Mouse (Mus musculus): ENCODE measurements around the gene Abhd2. TPM values are rescaled to one million over a fixed set of nuclear protein-coding genes. Genes with fewer than 3 reads are reported as not detected.

Abhd2 gene
- polyA plus RNA-seq, 1 experiment from 2014 or later: 25.1 TPM

DNA sequence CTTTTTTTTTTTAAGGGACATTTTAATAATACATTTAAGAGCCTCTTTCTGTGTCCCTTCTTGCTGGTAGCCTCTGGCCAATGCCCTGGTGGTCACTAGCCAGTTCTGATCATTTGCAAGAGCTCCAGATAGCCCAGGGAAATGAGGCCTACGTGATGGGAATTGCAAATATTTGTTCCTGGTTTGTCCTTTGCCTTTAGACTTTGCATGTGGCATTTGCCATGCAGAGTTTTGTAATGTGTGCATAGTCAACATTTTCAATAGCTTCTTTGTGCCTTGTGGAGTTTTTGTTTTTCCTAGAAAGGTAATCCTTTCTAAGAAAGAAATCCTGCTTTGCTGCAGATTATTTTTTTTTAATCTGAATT is 37.2 kb downstream of the Abhd2 start:
- peaks cover 54% of the 10 kb centered on the region for H3K4me1 ChIP-seq (replicated peaks; ENCODE audit: control insufficient read depth, insufficient read depth, low read length)
- ATAC-seq (ENCODE audit: low FRiP score) (no peak), DNase-seq (ENCODE audit: low spot score) (no peak)
- H3K9ac ChIP-seq: no peak overlapping the region
- no peaks in the 10 kb centered on the region for H3K9me3 ChIP-seq (ENCODE audit: control insufficient read depth, low read length)
- H3K27ac ChIP-seq: peak overlapping the region; percentile 73
- no peaks in the 10 kb centered on the region; the same call in 1 of the 2 replicates for H3K36me3 ChIP-seq (replicated peaks; ENCODE audit: control insufficient read depth, insufficient read depth)
- no peak overlapping the region for H3K4me3 ChIP-seq (replicated peaks; ENCODE audit: low read length)
- 15% methylated on average over 1 of the region's 1 CpGs for WGBS
- H3K27me3 ChIP-seq (ENCODE audit: control insufficient read depth, insufficient read depth, low read length): no peaks in the 10 kb centered on the region
- no peak overlapping the region for H3K4me2 ChIP-seq (replicated peaks)

DNA sequence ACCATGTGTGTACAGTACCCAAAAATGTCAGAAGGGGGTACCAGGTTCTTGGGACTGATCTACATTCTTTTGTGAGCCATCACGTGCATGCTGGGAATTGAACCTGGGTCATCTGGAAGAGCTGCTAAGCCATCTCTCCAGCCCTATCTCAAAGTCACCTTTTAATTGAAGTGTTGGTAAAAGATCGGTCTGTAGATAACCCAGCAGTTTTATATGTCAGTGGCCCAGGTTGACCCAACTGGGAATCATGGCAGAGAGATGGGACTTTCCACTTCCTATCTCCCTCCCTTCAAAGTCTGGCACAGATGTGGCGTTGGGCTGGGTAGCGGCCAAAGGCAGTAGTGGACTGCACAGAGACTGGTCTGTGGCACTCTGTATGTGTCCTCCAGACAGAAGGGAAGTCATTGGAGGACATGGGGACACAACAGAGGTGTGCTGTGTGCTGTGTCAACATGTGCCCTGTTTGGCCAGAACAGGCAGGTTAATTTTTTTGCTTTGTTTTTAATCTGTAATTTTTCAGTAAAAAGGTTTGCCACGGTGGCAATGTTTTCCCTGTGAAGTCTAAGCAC is 38.5 kb downstream of the Abhd2 start:
- DNase-seq (ENCODE audit: low spot score): no peak

DNA sequence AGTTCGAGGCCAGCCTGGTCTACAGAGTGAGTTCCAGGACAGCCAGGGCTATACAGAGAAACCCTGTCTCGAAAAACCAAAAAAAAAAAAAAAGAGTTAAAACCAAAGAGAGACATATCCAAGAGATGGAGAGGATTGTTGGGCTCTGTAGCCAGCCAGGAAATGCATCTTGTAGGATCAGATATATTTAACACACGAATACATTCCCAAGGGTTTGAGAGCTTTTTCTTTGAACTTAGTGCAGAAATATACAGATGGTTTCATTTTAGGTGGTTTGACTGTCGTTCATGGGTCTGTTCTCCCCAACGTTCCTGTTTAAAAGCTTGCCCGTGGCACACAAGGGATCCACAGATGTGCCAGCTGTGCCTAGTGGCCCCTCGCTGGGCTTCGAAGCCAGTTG is 39.2 kb downstream of the Abhd2 start:
- Histone ChIP-seq H3K36me3 (replicated peaks; ENCODE audit: control insufficient read depth, insufficient read depth) (no peaks in the 10 kb centered on the region), H3K27me3 (ENCODE audit: control insufficient read depth, insufficient read depth, low read length) (no peaks in the 10 kb centered on the region), H3K27ac (peak overlapping the region; percentile 52), H3K4me1 (replicated peaks; ENCODE audit: control insufficient read depth, insufficient read depth, low read length) (peaks cover 72% of the 10 kb centered on the region), H3K4me3 (replicated peaks; ENCODE audit: low read length) (no peak overlapping the region), H3K9ac (0 out of 2 replicates have a peak overlapping the region, but pooled peaks have one; percentile 9), H3K9me3 (ENCODE audit: control insufficient read depth, low read length) (no peaks in the 10 kb centered on the region), H3K4me2 (replicated peaks) (no peak overlapping the region)
- WGBS: 66% methylated on average over 7 of the region's 8 CpGs
- DNase-seq (ENCODE audit: low spot score) (no peak), ATAC-seq (ENCODE audit: low FRiP score) (no peak)

More for the DNA sequence above, 38.5 kb downstream of the Abhd2 start:
- Histone ChIP-seq H3K27ac (peak overlapping the region; percentile 53; the same call in 1 of the 2 replicates), H3K4me1 (replicated peaks; ENCODE audit: control insufficient read depth, insufficient read depth, low read length) (peaks cover 65% of the 10 kb centered on the region), H3K27me3 (ENCODE audit: control insufficient read depth, insufficient read depth, low read length) (no peaks in the 10 kb centered on the region), H3K9me3 (ENCODE audit: control insufficient read depth, low read length) (no peaks in the 10 kb centered on the region), H3K4me3 (replicated peaks; ENCODE audit: low read length) (no peak overlapping the region), H3K36me3 (replicated peaks; ENCODE audit: control insufficient read depth, insufficient read depth) (no peaks in the 10 kb centered on the region; the same call in 1 of the 2 replicates), H3K9ac (no peak overlapping the region), H3K4me2 (replicated peaks) (no peak overlapping the region)
- WGBS: 89% methylated on average over 5 of the region's 5 CpGs
- ATAC-seq (ENCODE audit: low FRiP score): no peak

GRCm38 (mm10) chr7:79313519-79314059 is 40.6 kb downstream of the Abhd2 start:
- H3K4me2 ChIP-seq (replicated peaks): no peak overlapping the region
- H3K27ac ChIP-seq: peak overlapping the region; percentile 52; the same call in 1 of the 2 replicates
- H3K9ac ChIP-seq: no peak overlapping the region
- no peaks in the 10 kb centered on the region for H3K27me3 ChIP-seq (ENCODE audit: control insufficient read depth, insufficient read depth, low read length)
- 35% methylated on average over 12 of the region's 12 CpGs for WGBS
- DNase-seq (ENCODE audit: low spot score): peak; percentile 63
- H3K4me1 ChIP-seq (replicated peaks; ENCODE audit: control insufficient read depth, insufficient read depth, low read length): peaks cover 83% of the 10 kb centered on the region
- ATAC-seq (ENCODE audit: low FRiP score): peak; percentile 21; the same call in 1 of the 2 replicates
- no peaks in the 10 kb centered on the region for H3K9me3 ChIP-seq (ENCODE audit: control insufficient read depth, low read length)
- H3K4me3 ChIP-seq (replicated peaks; ENCODE audit: low read length): no peak overlapping the region
- no peaks in the 10 kb centered on the region for H3K36me3 ChIP-seq (replicated peaks; ENCODE audit: control insufficient read depth, insufficient read depth)

DNA sequence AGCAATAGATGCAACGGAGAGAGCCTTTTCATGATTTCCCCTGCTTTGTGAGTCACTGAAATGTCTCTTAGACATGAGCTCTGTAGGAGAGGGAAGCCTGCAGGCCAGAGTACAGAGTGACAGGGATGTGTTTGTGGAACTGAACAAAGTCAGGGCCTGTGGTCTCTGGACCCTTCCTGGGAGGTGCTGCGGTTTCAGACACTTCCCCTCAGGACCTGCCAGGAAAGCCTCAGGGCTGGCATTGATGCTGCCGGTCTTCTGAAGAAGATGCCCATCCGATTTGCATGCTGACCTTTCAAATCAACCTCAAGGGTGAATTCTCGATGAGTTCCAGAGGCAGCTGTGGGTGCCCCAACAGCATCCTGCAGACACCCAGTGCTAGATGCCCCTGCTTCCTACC is 41.5 kb downstream of the Abhd2 start:
- Histone ChIP-seq H3K4me2 (replicated peaks) (no peak overlapping the region), H3K36me3 (replicated peaks; ENCODE audit: control insufficient read depth, insufficient read depth) (no peaks in the 10 kb centered on the region), H3K27ac (no peak overlapping the region), H3K4me1 (replicated peaks; ENCODE audit: control insufficient read depth, insufficient read depth, low read length) (peaks cover 75% of the 10 kb centered on the region), H3K9me3 (ENCODE audit: control insufficient read depth, low read length) (no peaks in the 10 kb centered on the region), H3K27me3 (ENCODE audit: control insufficient read depth, insufficient read depth, low read length) (no peaks in the 10 kb centered on the region), H3K9ac (no peak overlapping the region), H3K4me3 (replicated peaks; ENCODE audit: low read length) (no peak overlapping the region)
- no peak for ATAC-seq (ENCODE audit: low FRiP score)
- 61% methylated on average over 5 of the region's 5 CpGs for WGBS
- no peak for DNase-seq (ENCODE audit: low spot score)

DNA sequence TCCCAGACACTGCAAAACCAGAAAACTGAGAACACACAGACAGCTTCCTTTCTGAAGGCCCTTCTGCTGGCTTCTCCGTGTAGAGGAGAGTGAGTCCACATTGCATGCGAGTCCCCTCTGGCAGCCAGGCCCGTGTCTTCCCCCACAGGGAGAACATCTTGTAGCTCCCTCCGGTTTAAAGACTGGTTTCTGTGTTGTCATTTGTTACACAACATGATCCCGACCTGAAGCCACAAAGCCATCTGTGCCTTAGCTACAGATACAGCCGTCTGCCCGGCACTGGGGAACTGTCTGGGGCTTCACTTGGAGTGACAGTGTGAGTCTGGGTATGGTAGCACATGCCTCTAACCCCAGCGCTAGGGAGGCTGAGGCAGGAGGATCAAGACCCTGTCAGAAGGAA is 42.1 kb downstream of the Abhd2 start:
- H3K9ac ChIP-seq: no peak overlapping the region
- 0 out of 2 replicates have a peak overlapping the region, but pooled peaks have one; percentile 11 for H3K27ac ChIP-seq
- H3K36me3 ChIP-seq (replicated peaks; ENCODE audit: control insufficient read depth, insufficient read depth): no peaks in the 10 kb centered on the region
- no peak for DNase-seq (ENCODE audit: low spot score)
- peaks cover 68% of the 10 kb centered on the region for H3K4me1 ChIP-seq (replicated peaks; ENCODE audit: control insufficient read depth, insufficient read depth, low read length)
- no peak for ATAC-seq (ENCODE audit: low FRiP score)
- H3K4me3 ChIP-seq (replicated peaks; ENCODE audit: low read length): no peak overlapping the region
- H3K27me3 ChIP-seq (ENCODE audit: control insufficient read depth, insufficient read depth, low read length): no peaks in the 10 kb centered on the region
- 50% methylated on average over 8 of the region's 8 CpGs for WGBS
- H3K4me2 ChIP-seq (replicated peaks): no peak overlapping the region
- no peaks in the 10 kb centered on the region for H3K9me3 ChIP-seq (ENCODE audit: control insufficient read depth, low read length)

- H3K4me2 ChIP-seq (replicated peaks): no peak overlapping the region
- DNase-seq (ENCODE audit: low spot score) (no peak), ATAC-seq (ENCODE audit: low FRiP score) (no peak)
- no peak overlapping the region for H3K4me3 ChIP-seq (replicated peaks; ENCODE audit: low read length)
- H3K27ac ChIP-seq: peak overlapping the region; percentile 52
- no peaks in the 10 kb centered on the region for H3K36me3 ChIP-seq (replicated peaks; ENCODE audit: control insufficient read depth, insufficient read depth)
- no peaks in the 10 kb centered on the region for H3K9me3 ChIP-seq (ENCODE audit: control insufficient read depth, low read length)
- H3K27me3 ChIP-seq (ENCODE audit: control insufficient read depth, insufficient read depth, low read length): no peaks in the 10 kb centered on the region
- peaks cover 58% of the 10 kb centered on the region for H3K4me1 ChIP-seq (replicated peaks; ENCODE audit: control insufficient read depth, insufficient read depth, low read length)
- 26% methylated on average over 10 of the region's 10 CpGs for WGBS
- H3K9ac ChIP-seq: no peak overlapping the region; the same call in 1 of the 2 replicates
Measured at GRCm38 (mm10) chr7:79316069-79316695, 43.2 kb downstream of the Abhd2 start.

- no peak overlapping the region for H3K4me2 ChIP-seq (replicated peaks)
- no peak overlapping the region for H3K9ac ChIP-seq
- ATAC-seq (ENCODE audit: low FRiP score) (no peak), DNase-seq (ENCODE audit: low spot score) (no peak)
- H3K9me3 ChIP-seq (ENCODE audit: control insufficient read depth, low read length): no peaks in the 10 kb centered on the region
- no peaks in the 10 kb centered on the region for H3K27me3 ChIP-seq (ENCODE audit: control insufficient read depth, insufficient read depth, low read length)
- no peak overlapping the region for H3K4me3 ChIP-seq (replicated peaks; ENCODE audit: low read length)
- WGBS: 79% methylated on average over 7 of the region's 7 CpGs
- H3K36me3 ChIP-seq (replicated peaks; ENCODE audit: control insufficient read depth, insufficient read depth): no peaks in the 10 kb centered on the region
- H3K4me1 ChIP-seq (replicated peaks; ENCODE audit: control insufficient read depth, insufficient read depth, low read length): peaks cover 60% of the 10 kb centered on the region
- no peak overlapping the region for H3K27ac ChIP-seq
Measured at GRCm38 (mm10) chr7:79317576-79317975, 44.6 kb downstream of the Abhd2 start.

DNA sequence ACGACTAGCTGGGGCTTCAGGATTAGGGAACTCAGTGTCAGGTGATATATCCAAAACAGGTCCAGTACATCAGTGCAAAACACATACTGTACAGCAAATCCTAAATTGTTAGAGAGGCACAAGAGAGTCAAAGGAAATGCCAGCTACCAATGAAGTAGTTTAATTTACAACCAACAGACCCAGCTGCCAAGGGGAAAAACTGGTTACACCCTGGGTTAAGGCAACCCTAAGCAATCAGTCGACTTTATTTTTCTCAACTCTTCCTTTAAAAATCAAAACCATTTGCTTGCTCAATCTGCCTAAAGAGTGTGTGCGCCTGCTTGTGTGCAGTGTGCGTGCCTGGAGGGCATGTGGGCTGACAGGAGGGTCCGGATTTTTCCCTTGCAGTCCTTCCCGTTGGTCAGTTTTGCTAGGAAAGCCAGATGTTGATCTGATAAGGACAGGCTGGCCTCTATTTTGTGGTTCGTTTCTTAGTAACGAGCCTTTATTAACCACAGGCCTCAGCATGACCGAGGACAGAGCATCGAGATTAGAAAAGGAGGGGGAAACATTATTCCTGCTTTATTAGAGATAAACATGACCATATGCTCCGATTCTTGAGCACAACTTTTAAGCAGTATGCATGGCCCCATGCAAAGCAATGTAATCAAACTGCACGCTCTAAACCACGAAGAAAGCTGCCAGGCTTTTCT is 45.3 kb downstream of the Abhd2 start:
- no peak for DNase-seq (ENCODE audit: low spot score)
- 59% methylated on average over 13 of the region's 13 CpGs for WGBS
- H3K4me1 ChIP-seq (replicated peaks; ENCODE audit: control insufficient read depth, insufficient read depth, low read length): peaks cover 59% of the 10 kb centered on the region
- no peaks in the 10 kb centered on the region for H3K27me3 ChIP-seq (ENCODE audit: control insufficient read depth, insufficient read depth, low read length)
- H3K36me3 ChIP-seq (replicated peaks; ENCODE audit: control insufficient read depth, insufficient read depth): no peaks in the 10 kb centered on the region
- H3K27ac ChIP-seq: peak overlapping the region; percentile 11; the same call in 1 of the 2 replicates
- no peak overlapping the region for H3K4me3 ChIP-seq (replicated peaks; ENCODE audit: low read length)
- ATAC-seq (ENCODE audit: low FRiP score): no peak
- no peak overlapping the region for H3K9ac ChIP-seq
- no peak overlapping the region for H3K4me2 ChIP-seq (replicated peaks)
- H3K9me3 ChIP-seq (ENCODE audit: control insufficient read depth, low read length): no peaks in the 10 kb centered on the region
